Mouse (Mus musculus) cerebellum, adult 2 months (tissue): ENCODE results near the gene Btg1.

Experiments
- CTCF ChIP-seq: fragments of 200-500 bp; IDR thresholded peaks from 2 replicates; pipeline ENCODE4 v1.5.1; 2011; ENCODE audit warnings: low read depth, mild to moderate bottlenecking, control low read depth, low read length, moderate library complexity, borderline replicate concordance; ENCODE audit not compliant: insufficient read depth
- POLR2A ChIP-seq: fragments of 200-500 bp; IDR thresholded peaks from 2 replicates; pipeline ENCODE4 v1.6.1; 2011; ENCODE audit warnings: low read length, control low read depth, borderline replicate concordance; ENCODE audit not compliant: insufficient read depth

- TF ChIP-seq CTCF (no peak), POLR2A (no peak)
Observed at GRCm38 (mm10) chr10:96578924-96579323, 37.9 kb upstream of the Btg1 start.
